8 mouse cellular contexts compared by ENCODE assay signal in the genomic region with DNA sequence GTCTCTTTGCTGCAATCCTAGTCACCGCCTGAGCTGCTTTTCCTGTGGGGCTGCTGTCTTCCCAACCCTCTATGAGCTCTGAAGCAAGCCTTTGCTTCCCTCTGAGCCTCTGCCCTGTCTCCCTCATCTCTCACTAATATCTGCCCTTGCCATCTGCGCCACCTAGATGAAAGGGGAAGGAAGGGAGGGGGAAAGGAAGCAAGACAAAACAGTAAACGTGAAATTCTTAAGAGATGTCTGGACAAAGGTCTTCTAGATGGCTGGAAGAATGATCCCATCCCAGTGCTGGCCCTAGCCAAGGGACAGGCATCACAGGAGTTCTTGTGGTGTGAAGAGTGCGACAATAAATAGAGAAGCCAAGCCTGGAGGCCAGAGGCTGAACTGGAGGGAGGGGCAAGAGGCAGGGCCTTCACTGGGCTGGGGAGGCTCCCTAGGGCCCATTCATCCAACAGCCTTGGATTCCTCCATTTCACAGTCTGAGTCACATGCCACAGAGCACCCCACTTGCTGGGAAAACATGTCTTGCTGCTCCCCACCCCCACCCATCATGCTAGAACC. TPM values are rescaled to one million over a fixed set of nuclear protein-coding genes. Genes with fewer than 3 reads are reported as not detected.
A peak's percentile ranks its signal among the peaks of the same experiment; 100 is the strongest.
DNase-seq lines count a peak whose midpoint lies in the region; ATAC-seq lines count a peak whose summit lies in the region.

No protein-coding gene starts in this region.

- no peak overlapping the region for H3K4me3 ChIP-seq in embryonic facial prominence, embryonic 13.5 days
- H3K4me3 ChIP-seq in embryonic facial prominence, embryonic 10.5 days, result no peak overlapping the region
- no peak overlapping the region for H3K4me3 ChIP-seq in heart, embryonic 16.5 days (ENCODE audit: low read length)

- no peak overlapping the region for H3K9ac ChIP-seq in embryonic facial prominence, embryonic 13.5 days
- H3K9ac ChIP-seq in heart, embryonic 16.5 days (ENCODE audit: low read length), result no peak overlapping the region

- DNase-seq in embryonic facial prominence, embryonic 10.5 days (ENCODE audit: low spot score), result no peak
- peak; percentile 41 for DNase-seq in MN1 (ENCODE audit: low spot score)
- DNase-seq in kidney, postnatal 25 days, result peak; percentile 46 to 66
- no peak for DNase-seq in embryo, embryonic 9.5 days (ENCODE audit: extremely low spot score)
- DNase-seq in thymus, postnatal 25 days, result no peak
- no peak for DNase-seq in layer of hippocampus, postnatal 25 days (ENCODE audit: extremely low spot score in 1 of 2, low spot score in 1 of 2)

- peak overlapping the region; percentile 13; the same call in 1 of the 2 replicates for H3K27ac ChIP-seq in embryonic facial prominence, embryonic 13.5 days
- no peak overlapping the region; the same call in 1 of the 2 replicates for H3K27ac ChIP-seq in embryonic facial prominence, embryonic 10.5 days (replicated peaks)
- H3K27ac ChIP-seq in heart, embryonic 16.5 days (ENCODE audit: low read length), result peak overlapping the region; percentile 64

- WGBS in embryonic facial prominence, embryonic 13.5 days, result 41% methylated on average over 4 of the region's 4 CpGs
- 52% methylated on average over 4 of the region's 4 CpGs for WGBS in embryonic facial prominence, embryonic 10.5 days
- WGBS in heart, embryonic 16.5 days, result 35% methylated on average over 4 of the region's 4 CpGs

- ATAC-seq in embryonic facial prominence, embryonic 13.5 days (ENCODE audit: insufficient number of reproducible peaks, insufficient read depth, low FRiP score, low TSS enrichment, low read depth), result no peak
- ATAC-seq in heart, embryonic 16.5 days (replicated peaks; ENCODE audit: extremely low read depth, insufficient read depth, low FRiP score), result no peak

- peaks cover 16% of the 10 kb centered on the region; the same call in 1 of the 2 replicates for H3K4me1 ChIP-seq in embryonic facial prominence, embryonic 13.5 days
- H3K4me1 ChIP-seq in embryonic facial prominence, embryonic 10.5 days, result peaks cover 44% of the 10 kb centered on the region
- H3K4me1 ChIP-seq in heart, embryonic 16.5 days (ENCODE audit: control insufficient read depth, insufficient read depth, low read length), result peaks cover 6% of the 10 kb centered on the region; the same call in 1 of the 2 replicates

- H3K36me3 ChIP-seq in embryonic facial prominence, embryonic 13.5 days, result no peaks in the 10 kb centered on the region
- no peaks in the 10 kb centered on the region for H3K36me3 ChIP-seq in embryonic facial prominence, embryonic 10.5 days (replicated peaks)
- no peaks in the 10 kb centered on the region for H3K36me3 ChIP-seq in heart, embryonic 16.5 days (ENCODE audit: control insufficient read depth, insufficient read depth)

- H3K9me3 ChIP-seq in embryonic facial prominence, embryonic 13.5 days, result no peaks in the 10 kb centered on the region
- no peaks in the 10 kb centered on the region for H3K9me3 ChIP-seq in embryonic facial prominence, embryonic 10.5 days
- no peaks in the 10 kb centered on the region for H3K9me3 ChIP-seq in heart, embryonic 16.5 days (replicated peaks; ENCODE audit: control insufficient read depth, low read length)

- H3K27me3 ChIP-seq in embryonic facial prominence, embryonic 13.5 days, result 0 out of 2 replicates have a peak, but pooled peaks cover 4% of the 10 kb centered on the region
- H3K27me3 ChIP-seq in embryonic facial prominence, embryonic 10.5 days (replicated peaks; ENCODE audit: low read depth, poor library complexity, severe bottlenecking), result peaks cover 11% of the 10 kb centered on the region
- H3K27me3 ChIP-seq in heart, embryonic 16.5 days (ENCODE audit: control insufficient read depth, insufficient read depth, low read length), result peaks cover 7% of the 10 kb centered on the region

- no peak overlapping the region for H3K4me2 ChIP-seq in embryonic facial prominence, embryonic 13.5 days
- H3K4me2 ChIP-seq in heart, embryonic 16.5 days (ENCODE audit: low read depth, low read length), result no peak overlapping the region

RNA-seq across cellular contexts. Expression of a gene that starts 4.0 kb away (rescaled TPM):
- polyA plus RNA-seq in embryonic facial prominence, embryonic 13.5 days (2015; fragmentation: Nextera tagmentation; extraction: Ambion mirVana), result 2.4 and 2.6 TPM in 2 replicates
- 1.2 and 1.7 TPM in 2 replicates for polyA plus RNA-seq in embryonic facial prominence, embryonic 10.5 days (2016; fragmentation: Nextera tagmentation; extraction: Ambion mirVana)
- polyA plus RNA-seq in heart, embryonic 16.5 days (2015; fragmentation: Nextera tagmentation; extraction: Ambion mirVana), result 3.7 and 3.8 TPM in 2 replicates
- 10 to 100 TPM; 13.0 to 17.1 TPM for total RNA-seq in layer of hippocampus, postnatal 25 days (2021)

RNA-seq across cellular contexts. Expression of a gene that starts 23.0 kb away (rescaled TPM):
- polyA plus RNA-seq in embryonic facial prominence, embryonic 13.5 days (2015; fragmentation: Nextera tagmentation; extraction: Ambion mirVana), result not detected in 2 replicates
- polyA plus RNA-seq in embryonic facial prominence, embryonic 10.5 days (2016; fragmentation: Nextera tagmentation; extraction: Ambion mirVana), result not detected in 2 replicates
- polyA plus RNA-seq in heart, embryonic 16.5 days (2015; fragmentation: Nextera tagmentation; extraction: Ambion mirVana), result not detected in 2 replicates
- not detected for total RNA-seq in layer of hippocampus, postnatal 25 days (2021)

RNA-seq across cellular contexts. Expression of a gene that starts 56.2 kb away (rescaled TPM):
- polyA plus RNA-seq in embryonic facial prominence, embryonic 13.5 days (2015; fragmentation: Nextera tagmentation; extraction: Ambion mirVana), result not detected in 2 replicates
- polyA plus RNA-seq in embryonic facial prominence, embryonic 10.5 days (2016; fragmentation: Nextera tagmentation; extraction: Ambion mirVana), result not detected in 2 replicates
- polyA plus RNA-seq in heart, embryonic 16.5 days (2015; fragmentation: Nextera tagmentation; extraction: Ambion mirVana), result not detected in 2 replicates
- not detected for total RNA-seq in layer of hippocampus, postnatal 25 days (2021)

Comparison
In these comparisons a context has a peak if more than half of its experiments do, and no peak if none do; other contexts are left out.
1. DNase-seq: peak in MN1 (single experiment) and kidney, postnatal 25 days (2 of 2); none in embryonic facial prominence, embryonic 10.5 days (single experiment), embryo, embryonic 9.5 days (single experiment), thymus, postnatal 25 days (single experiment) and layer of hippocampus, postnatal 25 days (0 of 2).